Mouse (Mus musculus) G1E (cell line): ENCODE measurements around the gene Gtf2a1l.

Experiments
- CTCF ChIP-seq: IDR thresholded peaks from 2 replicates; pipeline ENCODE4 v1.5.1; 2012; ENCODE audit warnings: low read depth, low read length, inconsistent platforms, mixed read lengths
- GATA1 ChIP-seq: IDR thresholded peaks from 2 replicates; pipeline ENCODE4 v1.6.1; 2012; ENCODE audit warnings: borderline replicate concordance, low read length, inconsistent platforms, mixed read lengths
- POLR2AphosphoS5 ChIP-seq: IDR thresholded peaks from 2 replicates; pipeline ENCODE4 v1.6.1; 2012; ENCODE audit warnings: low read depth, low read length, inconsistent platforms; ENCODE audit not compliant: insufficient replicate concordance
- TAL1 ChIP-seq: conservative IDR thresholded peaks from 2 replicates; pipeline ENCODE4 v1.6.1; 2012; ENCODE audit warnings: low read depth, low read length, inconsistent platforms, mixed read lengths

- TF ChIP-seq CTCF: no peak
- TF ChIP-seq POLR2AphosphoS5: no peak
- TF ChIP-seq GATA1: no peak
- TF ChIP-seq TAL1: no peak
Measured at GRCm38 (mm10) chr17:88625931-88626330, 42.5 kb upstream of the Gtf2a1l start.
